Mouse (Mus musculus) G1E-ER4 (cell line): ENCODE measurements at regions not wholly inside any gene's neighbourhood (a gene's known extent, or its start where the extent isn't known, plus 50 kb on each side); places are given as distances from the start of the nearest gene placed in this dataset.

Experiments
- GATA1 ChIP-seq: IDR thresholded peaks from one replicate; pipeline ENCODE4 v1.8.0; 2012; ENCODE audit warnings: low read length, inconsistent platforms

- no peak for TF ChIP-seq GATA1
These were observed 410.4 kb downstream of the Tmem161b start for GRCm38 (mm10) chr13:84632493-84632892.

GRCm38 (mm10) chr13:84636831-84637230 is 414.7 kb downstream of the Tmem161b start:
- TF ChIP-seq GATA1, result no peak

- no peak for TF ChIP-seq GATA1
These were observed 415.5 kb downstream of the Tmem161b start for GRCm38 (mm10) chr13:84637606-84638005.

- no peak for TF ChIP-seq GATA1
These were observed 416.4 kb downstream of the Tmem161b start for GRCm38 (mm10) chr13:84638401-84638934.

- TF ChIP-seq GATA1, result no peak
These were observed 417.3 kb downstream of the Tmem161b start for GRCm38 (mm10) chr13:84639087-84640022.

GRCm38 (mm10) chr13:84644024-84644423 is 421.9 kb downstream of the Tmem161b start:
- peak; percentile 72 for TF ChIP-seq GATA1

GRCm38 (mm10) chr13:84646899-84647298 is 424.8 kb downstream of the Tmem161b start:
- TF ChIP-seq GATA1, result no peak

- TF ChIP-seq GATA1, result peak; percentile 93
These were observed 426.0 kb downstream of the Tmem161b start for GRCm38 (mm10) chr13:84648056-84648455.

- TF ChIP-seq GATA1, result no peak
These were observed 441.9 kb downstream of the Tmem161b start for GRCm38 (mm10) chr13:84663967-84664366.

- no peak for TF ChIP-seq GATA1
These were observed 458.9 kb downstream of the Tmem161b start for GRCm38 (mm10) chr13:84680971-84681370.

- TF ChIP-seq GATA1, result no peak
These were observed 463.8 kb downstream of the Tmem161b start for GRCm38 (mm10) chr13:84685930-84686329.

GRCm38 (mm10) chr13:84693462-84693861 is 471.4 kb downstream of the Tmem161b start:
- no peak for TF ChIP-seq GATA1

GRCm38 (mm10) chr13:84698472-84699080 is 476.5 kb downstream of the Tmem161b start:
- no peak for TF ChIP-seq GATA1

- TF ChIP-seq GATA1, result no peak
These were observed 448.0 kb upstream of the Ccnh start for GRCm38 (mm10) chr13:84741231-84741630.

GRCm38 (mm10) chr13:84748331-84748730 is 440.9 kb upstream of the Ccnh start:
- TF ChIP-seq GATA1, result no peak

- TF ChIP-seq GATA1, result no peak
These were observed 440.0 kb upstream of the Ccnh start for GRCm38 (mm10) chr13:84749214-84749613.
